Mouse (Mus musculus) heart, adult 8-10 months (tissue): Measurements from ENCODE around the gene Slc4a1. TPM values are rescaled to one million over a fixed set of nuclear protein-coding genes. Genes with fewer than 3 reads are reported as not detected.
"Not testable (repeated sequence)": the region's sequence is repeated elsewhere in the genome, so short reads cannot be mapped to it uniquely, and the experiment has no call there.

ENCODE experiments used
- DNase-seq: peaks from one replicate; pipeline ENCODE4 v3.0.0; 2022; ENCODE audit warnings: low spot score
- total RNA-seq, 4 experiments: library from RNA; stranded (reverse); gene quantifications; 2 replicates each; pipeline ENCODE4 v1.2.4; 2022

The Slc4a1 gene
- total RNA-seq = 1 to 10 TPM in 2 of 4 experiments, under 1 TPM in 2; 0.19 to 4.5 (median 1.5) TPM

GRCm38 (mm10) chr11:102366103-102366502 lies at the start of gene Slc4a1:
TSS of gene Slc4a1 (minus strand) at chr11:102366203.
- not testable (repeated sequence) for DNase-seq

- no peak for DNase-seq
These were observed 49.2 kb upstream of the Slc4a1 start for GRCm38 (mm10) chr11:102415034-102415802.

GRCm38 (mm10) chr11:102413059-102413458 lies 47.1 kb upstream of the Slc4a1 start:
- DNase-seq = no peak

- DNase-seq = peak; percentile 93
These were observed 45.7 kb upstream of the Slc4a1 start for GRCm38 (mm10) chr11:102411704-102412103.

DNA sequence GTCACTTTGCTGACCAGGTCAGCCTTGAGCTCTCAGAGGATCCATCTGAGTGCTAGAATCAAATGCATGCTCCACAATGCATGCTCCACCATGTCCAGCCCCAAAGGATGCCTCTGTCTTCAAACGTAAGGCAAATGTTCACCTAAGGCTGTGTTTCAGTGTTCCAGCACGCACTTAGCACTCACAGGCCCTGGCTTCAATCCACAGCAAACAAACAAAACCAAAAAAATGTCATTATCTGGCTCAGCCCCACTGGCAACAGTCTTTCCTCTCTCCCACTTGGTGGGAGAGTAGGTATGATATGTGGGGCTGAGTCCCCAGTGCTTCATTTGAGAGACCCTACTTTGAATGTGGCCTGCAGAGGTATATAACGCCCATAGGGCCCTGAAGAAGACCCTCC lies 45.1 kb upstream of the Slc4a1 start:
- DNase-seq = no peak

DNA sequence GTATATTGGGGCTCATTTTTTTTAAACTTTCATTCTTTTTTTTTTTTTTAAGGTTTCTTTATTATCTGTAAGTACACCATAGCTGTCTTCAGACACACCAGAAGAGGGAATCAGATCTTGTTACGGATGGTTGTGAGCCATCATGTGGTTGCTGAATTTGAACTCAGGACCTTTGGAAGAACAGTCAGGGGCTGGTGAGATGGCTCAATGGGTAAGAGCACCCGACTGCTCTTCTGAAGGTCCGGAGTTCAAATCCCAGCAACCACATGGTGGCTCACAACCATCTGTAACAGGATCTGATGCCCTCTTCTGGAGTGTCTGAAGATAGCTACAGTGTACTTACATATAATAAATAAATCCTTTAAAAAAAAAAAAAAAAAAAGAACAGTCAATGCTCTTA lies 44.3 kb upstream of the Slc4a1 start:
- DNase-seq = not testable (repeated sequence)

- no peak for DNase-seq
These were observed 43.9 kb upstream of the Slc4a1 start for GRCm38 (mm10) chr11:102409795-102410330.

DNA sequence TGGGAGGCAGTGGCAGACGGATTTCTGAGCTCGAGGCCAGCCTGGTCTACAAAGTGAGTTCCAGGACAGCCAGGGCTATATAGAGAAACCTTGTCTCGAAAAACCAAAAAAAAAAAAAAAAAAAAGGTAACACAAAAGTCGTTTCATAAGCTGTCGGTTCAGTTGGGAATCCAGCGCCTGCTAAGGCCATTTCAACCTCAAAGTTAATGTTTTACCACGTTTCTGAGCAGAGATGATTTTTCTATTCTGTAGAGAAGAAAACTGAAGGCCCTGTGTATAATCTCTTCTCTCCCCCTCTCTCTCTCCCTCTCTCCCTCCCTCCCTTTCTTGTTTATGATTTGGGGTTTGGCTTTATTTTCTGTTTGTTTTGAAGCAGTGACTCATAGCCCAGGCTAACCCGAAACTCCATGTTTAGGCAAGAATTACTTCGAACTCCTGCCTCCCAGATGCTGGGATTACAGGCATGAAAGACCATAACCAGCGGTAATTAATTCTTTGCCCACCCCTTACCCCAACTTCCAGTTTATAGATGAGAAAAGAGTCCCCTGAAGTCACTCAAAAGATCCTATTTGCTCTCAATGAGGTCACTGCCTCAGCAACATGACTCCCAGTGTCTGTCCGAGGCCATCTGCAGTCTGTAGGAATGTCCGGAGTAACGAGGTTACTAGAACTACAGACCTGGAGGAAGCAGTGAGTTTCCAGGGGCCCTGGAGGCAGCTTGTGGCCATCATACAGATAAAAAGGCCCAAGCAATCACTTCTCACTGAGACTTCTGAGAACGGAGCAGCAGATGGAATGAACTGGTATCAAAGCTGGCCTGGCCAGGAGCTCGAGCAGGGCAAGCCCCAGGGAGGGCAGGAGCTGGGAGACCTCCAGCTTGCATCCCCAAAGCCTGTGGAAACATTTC lies 43.1 kb upstream of the Slc4a1 start:
- no peak for DNase-seq

GRCm38 (mm10) chr11:102408344-102408876 lies 42.4 kb upstream of the Slc4a1 start:
- DNase-seq = peak; percentile 100

- no peak for DNase-seq
These were observed 41.8 kb upstream of the Slc4a1 start, which contains the start of gene Slc25a39 for GRCm38 (mm10) chr11:102407834-102408215. TSS of gene Slc25a39 (minus strand) at chr11:102407946.

DNA sequence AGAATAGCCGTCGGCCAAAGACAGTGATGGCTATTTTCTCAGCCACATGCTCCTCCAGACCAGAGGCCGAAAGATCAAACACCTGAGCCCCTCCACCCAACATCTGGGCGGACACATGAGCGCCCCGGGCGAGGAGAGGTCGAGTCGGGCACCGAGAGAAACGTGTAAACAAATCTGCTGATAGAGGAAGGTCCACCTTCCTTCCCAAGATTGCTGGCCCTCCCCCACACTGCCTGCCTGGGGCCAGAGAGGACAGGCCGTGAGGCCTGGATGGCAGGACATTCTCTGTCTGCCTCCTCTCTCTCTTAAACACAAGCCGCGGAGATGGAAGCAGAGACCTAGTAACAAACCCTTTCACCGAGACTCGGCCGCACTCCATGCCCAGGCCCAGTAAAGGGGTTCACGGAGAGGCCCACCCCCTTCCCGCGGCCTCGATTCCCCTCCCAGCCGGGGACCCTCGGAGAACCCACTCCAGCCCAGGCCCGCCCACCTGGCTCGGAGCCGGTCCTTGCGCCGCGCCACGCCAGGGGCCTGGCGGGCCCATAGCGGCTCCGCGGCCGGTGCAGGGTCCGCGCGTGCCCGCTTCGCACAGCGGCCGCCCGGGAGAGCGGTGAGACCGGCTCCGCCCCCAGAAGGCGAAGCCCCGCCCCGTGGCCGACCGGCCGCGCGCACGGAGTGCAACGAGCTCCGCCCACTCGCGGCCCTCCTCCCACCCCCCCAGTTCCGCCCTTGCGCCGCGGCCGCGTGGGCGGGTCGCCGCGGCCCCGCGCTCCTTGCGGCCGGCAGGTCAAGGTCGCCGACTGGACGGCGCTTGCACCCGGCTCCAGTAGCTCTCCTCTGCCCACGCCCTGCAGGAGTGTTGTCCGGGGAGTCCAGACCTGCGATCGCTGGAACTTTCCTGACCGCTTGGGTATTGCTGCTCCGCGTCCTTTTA lies 41.2 kb upstream of the Slc4a1 start:
- DNase-seq = peak; percentile 83

- DNase-seq = no peak
These were observed 40.4 kb upstream of the Slc4a1 start for GRCm38 (mm10) chr11:102406401-102406800.

DNA sequence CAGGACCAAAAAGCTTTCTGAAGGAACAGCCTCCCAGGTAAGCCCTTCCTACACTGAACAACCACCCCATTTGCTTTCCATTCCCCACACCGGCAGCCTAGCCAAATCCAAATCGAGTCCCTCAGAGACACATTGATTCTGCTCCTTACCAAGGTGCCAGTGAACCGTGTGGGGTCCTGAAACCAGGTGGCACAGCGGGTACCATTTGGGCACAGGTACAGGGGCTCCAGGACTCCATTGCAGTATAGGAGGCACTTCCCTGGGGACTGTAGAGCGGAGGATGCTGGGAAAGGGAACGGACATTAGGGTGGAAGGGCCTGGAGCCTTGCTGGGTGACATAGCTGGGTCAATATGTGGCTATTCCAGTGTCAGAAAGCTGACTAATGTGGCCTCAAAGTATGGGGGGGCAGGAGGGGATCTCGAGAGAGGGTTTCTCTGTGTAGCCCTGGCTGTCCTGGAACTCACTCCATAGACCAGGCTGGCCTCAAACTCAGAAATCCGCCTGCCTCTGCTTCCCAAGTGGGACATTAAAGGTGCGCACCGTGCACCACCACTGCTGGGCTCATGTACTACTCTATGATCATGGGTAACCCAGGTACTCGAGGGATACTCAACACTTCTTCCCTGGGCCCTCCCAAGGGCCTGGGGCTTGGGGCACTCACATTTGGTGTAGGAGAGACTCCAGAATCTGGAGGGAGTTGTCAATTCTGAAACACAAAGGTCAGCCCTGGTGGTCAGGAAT lies 39.7 kb upstream of the Slc4a1 start:
- DNase-seq = no peak

- DNase-seq = no peak
These were observed 38.4 kb upstream of the Slc4a1 start for GRCm38 (mm10) chr11:102404161-102405010.

GRCm38 (mm10) chr11:102403657-102404056 lies 37.7 kb upstream of the Slc4a1 start:
- no peak for DNase-seq

- DNase-seq = no peak
These were observed 36.0 kb upstream of the Slc4a1 start for GRCm38 (mm10) chr11:102401898-102402500.

DNA sequence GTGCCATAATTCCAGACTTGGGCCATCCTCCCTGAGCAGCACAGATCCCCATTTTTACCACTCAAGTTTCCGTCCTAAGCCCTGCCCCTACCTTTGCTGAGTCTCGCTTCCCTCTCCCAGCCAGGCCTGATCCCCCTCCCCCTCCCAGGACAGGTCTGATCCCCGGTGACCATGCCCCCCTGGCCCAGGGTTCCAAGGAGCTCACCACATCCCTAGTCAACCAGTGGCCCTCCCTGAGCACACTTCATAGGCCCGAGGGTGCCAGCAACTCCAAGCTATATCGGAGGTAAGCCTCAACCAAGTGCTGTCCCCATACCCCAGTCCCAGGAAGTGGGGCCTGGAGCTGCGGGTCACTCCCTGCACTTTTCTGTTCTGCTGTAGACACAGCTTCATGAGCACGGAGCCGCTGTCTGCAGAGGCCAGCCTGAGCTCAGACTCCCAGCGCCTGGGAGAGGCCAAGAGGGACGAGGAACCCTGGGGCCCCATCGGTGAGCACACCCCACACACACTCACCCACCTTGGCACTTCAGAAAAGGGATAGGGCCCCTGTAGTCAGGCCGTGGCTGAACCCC lies 34.6 kb upstream of the Slc4a1 start:
- DNase-seq = no peak

- no peak for DNase-seq
These were observed 33.6 kb upstream of the Slc4a1 start for GRCm38 (mm10) chr11:102399610-102400072.
